Mouse (Mus musculus) liver, embryonic 15.5 days (tissue): Measurements from ENCODE around the gene Magi1. TPM values are rescaled to one million over a fixed set of nuclear protein-coding genes. Genes with fewer than 3 reads are reported as not detected.
"Not testable (repeated sequence)": the region's sequence is repeated elsewhere in the genome, so short reads cannot be mapped to it uniquely, and the experiment has no call there.

ENCODE experiments used
- ATAC-seq: fragments of 200-750 bp; cut with Nextera tagmentation; 2 replicates; pipeline ENCODE4 v1.8.0; 2017; ENCODE audit warnings: moderate number of reproducible peaks, mild to moderate bottlenecking, moderate library complexity; ENCODE audit not compliant: insufficient read depth
- H3K27ac ChIP-seq: fragments of 300-500 bp; sonication (generic); replicated peaks from 2 replicates; pipeline ENCODE4 v1.5.1; 2015; ENCODE audit warnings: mild to moderate bottlenecking, inconsistent platforms
- H3K27me3 ChIP-seq: fragments of 300-500 bp; sonication (generic); 2 replicates; pipeline ENCODE4 v1.6.1; 2015; ENCODE audit warnings: mild to moderate bottlenecking, inconsistent platforms
- H3K36me3 ChIP-seq: fragments of 300-500 bp; sonication (generic); replicated peaks from 2 replicates; pipeline ENCODE4 v1.6.1; 2015; ENCODE audit warnings: moderate library complexity, mild to moderate bottlenecking, inconsistent platforms
- H3K4me1 ChIP-seq: fragments of 300-500 bp; sonication (generic); replicated peaks from 2 replicates; pipeline ENCODE4 v1.6.1; 2015; ENCODE audit warnings: inconsistent platforms
- H3K4me2 ChIP-seq: fragments of 300-500 bp; sonication (generic); 2 replicates; pipeline ENCODE4 v1.6.1; 2015; ENCODE audit warnings: moderate library complexity, mild to moderate bottlenecking, inconsistent platforms
- H3K4me3 ChIP-seq: fragments of 300-500 bp; sonication (generic); replicated peaks from 2 replicates; pipeline ENCODE4 v1.5.1; 2015; ENCODE audit warnings: mild to moderate bottlenecking, inconsistent platforms
- H3K9ac ChIP-seq: fragments of 300-500 bp; sonication (generic); 2 replicates; pipeline ENCODE4 v1.6.1; 2015; ENCODE audit warnings: moderate library complexity, mild to moderate bottlenecking, inconsistent platforms
- H3K9me3 ChIP-seq: fragments of 300-500 bp; sonication (generic); replicated peaks from 2 replicates; pipeline ENCODE4 v1.6.1; 2016; ENCODE audit warnings: inconsistent platforms
- WGBS: fragments of 180-500 bp; shearing (Covaris S2); methylation state at CpG from one replicate; pipeline ENCODE4 v1.1.7; 2015; ENCODE audit warnings: mixed read lengths; ENCODE audit not compliant: insufficient replicate concordance; 5-methylcytosine and 5-hydroxymethylcytosine counted together
- polyA plus RNA-seq: library from polyadenylated mRNA; unstranded; fragments of >200 nt; fragmentation: Nextera tagmentation; extraction: Ambion mirVana; gene quantifications from 2 replicates; pipeline ENCODE4 v1.2.1, GENCODE M21; 2015

Gene Magi1
- polyA plus RNA-seq, 1 experiment from 2014 or later = 1.1 TPM

DNA sequence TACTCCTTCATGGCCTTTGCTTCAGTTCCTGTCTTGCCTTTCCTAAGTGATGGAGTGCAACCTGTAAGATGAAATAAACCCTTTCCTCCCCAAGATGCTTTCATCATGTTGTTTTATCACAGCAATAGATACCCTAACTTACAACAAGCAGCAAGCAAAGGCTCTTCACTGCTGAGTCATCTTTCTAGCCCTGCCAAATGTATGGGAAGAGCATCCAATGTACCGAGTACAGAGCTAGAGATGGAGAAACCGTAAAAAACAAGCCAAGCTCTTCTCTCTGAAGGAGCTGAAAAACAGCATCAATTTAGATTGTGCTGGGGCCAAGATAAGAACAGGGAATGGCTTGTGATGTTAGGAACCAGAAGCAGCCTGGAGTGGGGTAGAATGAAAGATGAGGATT lies 270.0 kb downstream of the Magi1 start:
- Histone ChIP-seq H3K9me3 (no peaks in the 10 kb centered on the region), H3K36me3 (no peaks in the 10 kb centered on the region), H3K4me3 (no peak overlapping the region), H3K4me1 (no peaks in the 10 kb centered on the region), H3K9ac (no peak overlapping the region), H3K4me2 (no peak overlapping the region), H3K27me3 (no peaks in the 10 kb centered on the region), H3K27ac (no peak overlapping the region)
- WGBS = 61% methylated on average over 2 of the region's 2 CpGs
- no peak for ATAC-seq

DNA sequence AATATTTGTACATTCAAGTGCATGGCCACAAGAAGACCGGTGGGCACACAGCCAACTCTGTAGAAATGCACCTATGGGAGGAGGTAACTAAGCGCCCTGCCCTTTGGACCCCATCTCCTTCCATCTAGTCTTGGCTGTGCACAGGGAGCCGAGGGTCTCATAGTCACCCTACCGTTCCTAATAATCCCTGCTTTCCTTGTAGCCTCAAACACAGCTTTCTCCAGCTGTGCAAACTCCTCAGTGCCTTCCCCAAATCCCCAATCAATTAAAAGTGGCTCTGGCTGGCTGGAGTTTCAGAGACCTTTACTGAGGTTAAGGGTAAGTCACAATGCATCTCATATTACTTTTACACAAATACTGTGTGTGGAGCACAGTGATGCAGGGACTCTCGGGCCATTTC lies 271.8 kb downstream of the Magi1 start:
- ATAC-seq = no peak
- H3K27ac ChIP-seq = no peak overlapping the region
- no peaks in the 10 kb centered on the region for H3K4me1 ChIP-seq
- no peak overlapping the region for H3K4me2 ChIP-seq
- H3K4me3 ChIP-seq = no peak overlapping the region
- no peaks in the 10 kb centered on the region for H3K9me3 ChIP-seq
- no peak overlapping the region for H3K9ac ChIP-seq
- H3K36me3 ChIP-seq = no peaks in the 10 kb centered on the region
- WGBS = 61% methylated on average over 5 of the region's 5 CpGs
- H3K27me3 ChIP-seq = no peaks in the 10 kb centered on the region

DNA sequence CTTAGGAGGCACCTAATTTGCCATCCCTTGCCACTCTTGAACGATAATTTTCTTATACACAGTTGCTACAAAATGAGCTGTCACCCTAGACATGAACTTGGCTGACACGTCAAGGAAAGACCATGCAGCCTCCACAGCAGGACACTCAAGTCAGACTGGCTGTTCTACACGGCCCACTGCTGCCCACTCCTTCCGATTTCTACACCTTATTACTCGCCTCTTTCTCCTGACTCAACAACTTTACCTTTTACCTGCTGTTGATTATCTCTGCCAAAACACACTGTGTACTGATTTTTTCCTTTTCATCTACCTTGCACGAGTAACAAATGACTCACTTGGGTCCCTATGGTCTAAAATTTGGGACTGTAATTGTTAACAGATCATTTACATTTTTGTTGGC lies 272.2 kb downstream of the Magi1 start:
- Histone ChIP-seq H3K9me3 (no peaks in the 10 kb centered on the region), H3K27me3 (no peaks in the 10 kb centered on the region), H3K4me1 (no peaks in the 10 kb centered on the region), H3K27ac (no peak overlapping the region), H3K4me2 (no peak overlapping the region), H3K36me3 (no peaks in the 10 kb centered on the region), H3K9ac (no peak overlapping the region), H3K4me3 (no peak overlapping the region)
- 52% methylated on average over 6 of the region's 6 CpGs for WGBS
- no peak for ATAC-seq

GRCm38 (mm10) chr6:94008577-94008976 lies 275.1 kb downstream of the Magi1 start:
- Histone ChIP-seq H3K36me3 (no peaks in the 10 kb centered on the region), H3K27ac (no peak overlapping the region), H3K9me3 (no peaks in the 10 kb centered on the region), H3K4me1 (no peaks in the 10 kb centered on the region), H3K9ac (no peak overlapping the region), H3K4me3 (no peak overlapping the region), H3K4me2 (no peak overlapping the region), H3K27me3 (no peaks in the 10 kb centered on the region)
- ATAC-seq = no peak
- 50% methylated on average over 4 of the region's 4 CpGs for WGBS

- H3K4me2 ChIP-seq, H3K4me1 ChIP-seq, H3K36me3 ChIP-seq, H3K27ac ChIP-seq, H3K9ac ChIP-seq, H3K9me3 ChIP-seq, H3K27me3 ChIP-seq, H3K4me3 ChIP-seq, ATAC-seq: not testable (repeated sequence)
- 46% methylated on average over 2 of the region's 2 CpGs for WGBS
Measured at GRCm38 (mm10) chr6:94003586-94003985, 280.1 kb downstream of the Magi1 start.

DNA sequence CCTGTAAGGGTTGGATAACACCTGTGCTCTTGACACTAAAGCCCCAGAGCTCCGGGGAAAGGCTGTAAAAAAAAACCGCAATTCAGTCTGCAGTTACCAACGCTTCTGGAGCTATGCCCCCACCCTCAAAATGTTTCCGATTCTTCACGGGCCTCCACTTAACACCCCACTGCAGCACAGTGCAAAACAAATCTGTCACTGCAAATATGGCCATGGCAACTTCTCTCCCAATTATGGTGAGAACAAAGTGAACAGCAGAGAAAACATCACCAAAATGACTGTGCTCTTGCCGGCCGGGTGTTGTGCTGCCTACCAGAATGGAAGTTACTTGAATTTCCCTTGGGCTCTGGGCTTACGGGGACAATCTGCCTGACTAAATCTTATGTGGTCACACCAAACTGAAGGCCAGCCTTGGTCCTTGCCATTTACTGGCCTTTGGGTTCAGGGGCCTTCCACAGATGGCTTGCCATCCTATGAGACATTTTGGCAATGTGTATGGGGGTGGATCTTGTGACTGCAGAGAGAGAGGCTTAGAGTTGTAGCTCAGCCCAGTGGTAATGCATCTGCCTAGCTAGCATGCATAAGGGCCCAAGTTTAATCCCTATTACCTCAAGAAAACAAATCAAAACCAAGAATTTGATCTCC lies 286.8 kb downstream of the Magi1 start:
- no peaks in the 10 kb centered on the region for H3K27me3 ChIP-seq
- H3K4me3 ChIP-seq = no peak overlapping the region
- no peaks in the 10 kb centered on the region for H3K4me1 ChIP-seq
- H3K9ac ChIP-seq = no peak overlapping the region
- no peak overlapping the region for H3K4me2 ChIP-seq
- no peaks in the 10 kb centered on the region for H3K9me3 ChIP-seq
- WGBS = 65% methylated on average over 8 of the region's 8 CpGs
- ATAC-seq = no peak
- H3K36me3 ChIP-seq = no peaks in the 10 kb centered on the region
- H3K27ac ChIP-seq = no peak overlapping the region

- Histone ChIP-seq H3K4me2 (no peak overlapping the region), H3K4me3 (no peak overlapping the region), H3K4me1 (no peaks in the 10 kb centered on the region), H3K27me3 (no peaks in the 10 kb centered on the region), H3K9me3 (no peaks in the 10 kb centered on the region), H3K9ac (no peak overlapping the region), H3K36me3 (no peaks in the 10 kb centered on the region), H3K27ac (no peak overlapping the region)
- 14% methylated on average over 3 of the region's 3 CpGs for WGBS
- ATAC-seq = no peak
Measured at GRCm38 (mm10) chr6:93987561-93987960, 296.2 kb downstream of the Magi1 start.

DNA sequence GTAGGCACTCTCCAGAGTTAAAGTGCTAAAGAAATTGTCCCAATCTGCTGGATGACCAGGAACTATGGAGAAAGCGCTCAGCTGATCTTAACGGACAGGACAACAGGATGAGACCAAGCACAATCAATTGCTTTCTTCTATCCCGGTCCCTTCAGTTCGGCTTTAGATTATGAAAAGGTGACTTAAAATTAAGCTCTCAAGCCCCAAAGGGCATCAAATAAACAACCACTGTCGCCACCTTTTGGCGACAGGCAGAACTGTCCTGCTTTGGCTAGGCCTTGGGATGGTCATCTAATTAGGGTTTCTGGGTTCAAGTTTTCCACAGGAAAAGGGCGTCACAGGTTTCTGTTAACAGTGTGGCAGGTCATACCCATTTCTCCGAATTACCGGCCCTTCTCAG lies 298.6 kb downstream of the Magi1 start:
- Histone ChIP-seq H3K9ac (no peak overlapping the region), H3K4me1 (no peaks in the 10 kb centered on the region), H3K4me2 (no peak overlapping the region), H3K4me3 (no peak overlapping the region), H3K36me3 (no peaks in the 10 kb centered on the region), H3K27me3 (no peaks in the 10 kb centered on the region), H3K27ac (no peak overlapping the region), H3K9me3 (no peaks in the 10 kb centered on the region)
- WGBS = 43% methylated on average over 9 of the region's 9 CpGs
- ATAC-seq = no peak

- ATAC-seq = no peak
Measured at GRCm38 (mm10) chr6:93983551-93983950, 300.2 kb downstream of the Magi1 start.

GRCm38 (mm10) chr6:93981211-93981610 lies 302.5 kb downstream of the Magi1 start:
- no peak overlapping the region for H3K27ac ChIP-seq
- no peak overlapping the region for H3K9ac ChIP-seq
- H3K4me2 ChIP-seq = no peak overlapping the region
- no peaks in the 10 kb centered on the region for H3K27me3 ChIP-seq
- no peaks in the 10 kb centered on the region for H3K36me3 ChIP-seq
- WGBS = 39% methylated on average over 8 of the region's 8 CpGs
- H3K9me3 ChIP-seq = no peaks in the 10 kb centered on the region
- H3K4me3 ChIP-seq = no peak overlapping the region
- ATAC-seq = no peak
- H3K4me1 ChIP-seq = no peaks in the 10 kb centered on the region

More at GRCm38 (mm10) chr6:93983551-93983950, 300.2 kb downstream of the Magi1 start:
- WGBS = 56% methylated on average over 3 of the region's 3 CpGs
- Histone ChIP-seq H3K9ac (no peak overlapping the region), H3K27ac (no peak overlapping the region), H3K27me3 (no peaks in the 10 kb centered on the region), H3K4me2 (no peak overlapping the region), H3K9me3 (no peaks in the 10 kb centered on the region), H3K36me3 (no peaks in the 10 kb centered on the region), H3K4me1 (no peaks in the 10 kb centered on the region), H3K4me3 (no peak overlapping the region)

GRCm38 (mm10) chr6:93979241-93979640 lies 304.5 kb downstream of the Magi1 start:
- Histone ChIP-seq H3K4me3 (no peak overlapping the region), H3K36me3 (no peaks in the 10 kb centered on the region), H3K9ac (no peak overlapping the region), H3K4me2 (no peak overlapping the region), H3K27ac (no peak overlapping the region), H3K9me3 (no peaks in the 10 kb centered on the region), H3K4me1 (no peaks in the 10 kb centered on the region), H3K27me3 (no peaks in the 10 kb centered on the region)
- 57% methylated on average over 3 of the region's 3 CpGs for WGBS
- ATAC-seq = no peak

DNA sequence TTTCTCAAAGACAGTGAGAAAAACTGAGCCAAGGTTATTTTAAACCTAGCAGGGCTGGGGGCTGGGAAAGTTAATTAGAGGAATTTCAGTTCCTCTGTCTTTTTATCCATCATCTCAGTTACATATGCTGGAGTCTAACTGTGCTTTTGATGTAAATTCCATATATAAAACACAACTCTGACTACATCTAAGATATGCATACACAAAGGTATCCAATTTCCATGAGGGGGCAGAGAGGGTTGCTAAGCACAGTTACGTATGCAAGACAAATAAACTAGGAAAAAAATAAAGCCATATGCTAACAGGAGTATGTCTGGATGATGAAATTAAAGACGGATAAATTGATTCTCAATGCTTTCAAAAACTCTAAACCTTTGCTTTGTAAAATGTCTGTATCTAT lies 315.0 kb downstream of the Magi1 start:
- H3K4me2 ChIP-seq = no peak overlapping the region

More for the DNA sequence above, 315.0 kb downstream of the Magi1 start:
- H3K9ac ChIP-seq = no peak overlapping the region
- 68% methylated on average over 2 of the region's 2 CpGs for WGBS
- no peak overlapping the region for H3K27ac ChIP-seq
- no peaks in the 10 kb centered on the region for H3K36me3 ChIP-seq
- H3K9me3 ChIP-seq = no peaks in the 10 kb centered on the region
- no peak overlapping the region for H3K4me3 ChIP-seq
- no peak for ATAC-seq
- no peaks in the 10 kb centered on the region for H3K4me1 ChIP-seq
- no peaks in the 10 kb centered on the region for H3K27me3 ChIP-seq
